Mouse (Mus musculus) stomach, embryonic 16.5 days (tissue): ENCODE measurements around the gene Gm28053. TPM values are rescaled to one million over a fixed set of nuclear protein-coding genes. Genes with fewer than 3 reads are reported as not detected.

Source experiments
- ATAC-seq: fragments of 200-750 bp; cut with Nextera tagmentation; 2 replicates; pipeline ENCODE4 v1.8.0; 2017; ENCODE audit warnings: moderate number of reproducible peaks, moderate TSS enrichment; ENCODE audit not compliant: insufficient read depth, low FRiP score
- H3K27ac ChIP-seq: fragments of 300-500 bp; sonication (generic); 2 replicates; pipeline ENCODE4 v1.5.1; 2014; ENCODE audit warnings: low read length
- H3K27me3 ChIP-seq: fragments of 300-500 bp; sonication (generic); 2 replicates; pipeline ENCODE4 v1.6.1; 2014; ENCODE audit warnings: low read length, control low read depth, mixed read lengths; ENCODE audit not compliant: control insufficient read depth, insufficient read depth
- H3K36me3 ChIP-seq: fragments of 300-500 bp; sonication (generic); 2 replicates; pipeline ENCODE4 v1.6.1; 2014; ENCODE audit warnings: low read length; ENCODE audit not compliant: control insufficient read depth, insufficient read depth
- H3K4me1 ChIP-seq: fragments of 300-500 bp; sonication (generic); 2 replicates; pipeline ENCODE4 v1.6.1; 2014; ENCODE audit warnings: low read length, control low read depth, mixed read lengths; ENCODE audit not compliant: control insufficient read depth, insufficient read depth
- H3K4me2 ChIP-seq: fragments of 300-500 bp; sonication (generic); 2 replicates; pipeline ENCODE4 v1.6.1; 2014; ENCODE audit warnings: low read depth, low read length, mixed read lengths
- H3K4me3 ChIP-seq: fragments of 300-500 bp; sonication (generic); replicated peaks from 2 replicates; pipeline ENCODE4 v1.5.1; 2014; ENCODE audit warnings: mild to moderate bottlenecking, low read length
- H3K9ac ChIP-seq: fragments of 300-500 bp; sonication (generic); 2 replicates; pipeline ENCODE4 v1.6.1; 2014; ENCODE audit warnings: low read length
- H3K9me3 ChIP-seq: fragments of 300-500 bp; sonication (generic); replicated peaks from 2 replicates; pipeline ENCODE4 v1.6.1; 2016; ENCODE audit warnings: low read length, control low read depth; ENCODE audit not compliant: control insufficient read depth
- WGBS: fragments of 180-500 bp; shearing (Covaris S2); extraction: QIAGEN DNeasy Blood & Tissue Kit; methylation state at CpG from one replicate; pipeline ENCODE4 v1.1.7; 2014; 5-methylcytosine and 5-hydroxymethylcytosine counted together
- polyA plus RNA-seq: library from polyadenylated mRNA; unstranded; fragments of >200 nt; fragmentation: Nextera tagmentation; extraction: Ambion mirVana; gene quantifications from 2 replicates; pipeline ENCODE4 v1.2.1, GENCODE M21; 2015

Gm28053 gene
- polyA plus RNA-seq, 1 experiment from 2014 or later: 3.2 TPM

DNA sequence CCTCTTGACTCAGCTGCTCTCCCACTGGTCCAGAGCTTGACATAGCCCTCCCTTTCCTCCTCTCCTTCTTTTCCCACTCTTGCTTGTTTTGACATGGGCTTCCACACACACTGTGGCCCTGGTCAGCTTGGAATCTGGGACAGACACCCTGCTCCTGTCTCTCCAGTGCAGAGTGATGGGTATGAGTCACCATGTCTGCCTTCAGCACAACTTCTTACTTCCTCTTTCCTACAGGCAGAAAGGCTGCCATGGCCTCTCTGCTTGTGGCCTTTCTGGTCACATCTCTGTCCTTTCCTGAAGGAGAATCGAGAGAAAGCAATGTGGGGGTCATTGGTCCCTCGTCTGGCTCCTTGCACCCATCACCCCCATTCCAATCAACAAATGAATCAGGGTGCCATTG, 31.3 kb upstream of the Gm28053 start:
- Histone ChIP-seq H3K27me3 (no peaks in the 10 kb centered on the region), H3K4me1 (no peaks in the 10 kb centered on the region), H3K9ac (no peak overlapping the region), H3K36me3 (no peaks in the 10 kb centered on the region), H3K4me2 (no peak overlapping the region), H3K4me3 (no peak overlapping the region), H3K27ac (no peak overlapping the region), H3K9me3 (no peaks in the 10 kb centered on the region)
- ATAC-seq: no peak
- 66% methylated on average over 2 of the region's 2 CpGs for WGBS

- no peak for ATAC-seq
- 85% methylated on average over 2 of the region's 2 CpGs for WGBS
Measured at GRCm38 (mm10) chr6:48689320-48689719, 29.1 kb upstream of the Gm28053 start.

DNA sequence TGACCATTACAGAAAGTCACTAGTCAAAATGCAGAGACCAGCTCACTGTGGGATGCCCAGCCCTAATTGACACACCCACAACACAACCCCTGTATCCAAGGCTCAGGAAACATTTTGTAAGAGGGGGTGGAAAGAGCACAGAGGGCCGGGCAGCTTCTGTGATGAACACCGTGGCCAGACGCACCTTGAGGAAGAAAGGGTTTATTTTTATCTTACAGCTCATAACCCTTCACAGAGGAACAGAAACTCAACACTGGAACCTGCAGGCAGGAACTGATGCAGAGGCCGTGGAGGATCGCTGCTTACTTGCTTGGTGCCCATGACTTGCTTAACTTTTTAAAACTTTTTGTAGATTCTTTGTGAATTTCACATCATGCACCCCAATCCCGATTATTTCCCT, 25.4 kb upstream of the Gm28053 start:
- 82% methylated on average over 6 of the region's 6 CpGs for WGBS
- H3K4me1 ChIP-seq: no peaks in the 10 kb centered on the region
- H3K9ac ChIP-seq: no peak overlapping the region
- H3K27ac ChIP-seq: no peak overlapping the region
- no peak for ATAC-seq
- no peaks in the 10 kb centered on the region for H3K36me3 ChIP-seq
- no peak overlapping the region for H3K4me2 ChIP-seq
- H3K9me3 ChIP-seq: no peaks in the 10 kb centered on the region; the same call in 1 of the 2 replicates
- no peaks in the 10 kb centered on the region for H3K27me3 ChIP-seq
- no peak overlapping the region for H3K4me3 ChIP-seq

More at GRCm38 (mm10) chr6:48689320-48689719, 29.1 kb upstream of the Gm28053 start:
- Histone ChIP-seq H3K4me3 (no peak overlapping the region), H3K27me3 (no peaks in the 10 kb centered on the region), H3K27ac (no peak overlapping the region), H3K9me3 (no peaks in the 10 kb centered on the region), H3K36me3 (no peaks in the 10 kb centered on the region), H3K4me1 (no peaks in the 10 kb centered on the region), H3K4me2 (no peak overlapping the region), H3K9ac (no peak overlapping the region)

DNA sequence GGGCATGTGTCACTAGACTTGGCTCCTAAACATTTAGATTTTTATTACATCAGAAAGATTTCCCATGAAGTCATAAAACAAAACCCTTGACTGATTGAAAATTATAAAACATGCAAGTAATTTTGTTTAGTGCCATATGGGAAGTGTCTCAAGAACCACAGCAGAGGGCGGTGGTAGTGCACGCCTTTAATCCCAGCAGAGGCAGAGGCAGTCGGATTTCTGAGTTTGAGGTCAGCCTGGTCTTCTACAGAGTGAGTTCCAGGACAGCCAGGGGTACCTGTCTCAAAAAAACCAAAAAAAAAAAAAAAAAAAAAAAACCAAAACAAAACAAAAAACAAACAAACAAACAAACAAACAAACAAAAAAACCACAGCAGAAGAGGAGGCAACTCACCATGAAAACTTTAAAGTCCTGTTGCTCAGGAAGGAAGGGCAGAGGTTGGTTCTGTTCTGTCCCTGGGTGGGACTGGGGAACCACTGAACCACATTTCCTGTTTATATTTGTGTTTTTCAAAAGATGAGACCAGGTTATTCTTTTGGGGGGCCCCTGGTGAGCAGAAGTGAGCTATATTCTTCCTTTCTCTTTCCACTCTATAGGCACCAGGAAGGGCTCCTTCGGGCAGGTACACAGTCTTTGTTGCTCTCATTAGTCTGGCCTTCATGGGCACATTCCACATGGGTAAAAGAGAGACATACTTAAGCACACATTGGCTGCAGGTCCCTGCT, 21.4 kb upstream of the Gm28053 start:
- H3K4me1 ChIP-seq: no peaks in the 10 kb centered on the region; the same call in 1 of the 2 replicates
- H3K9ac ChIP-seq: no peak overlapping the region
- no peak for ATAC-seq
- no peak overlapping the region for H3K4me2 ChIP-seq
- no peaks in the 10 kb centered on the region for H3K36me3 ChIP-seq
- H3K4me3 ChIP-seq: no peak overlapping the region
- WGBS: 78% methylated on average over 4 of the region's 4 CpGs
- H3K27me3 ChIP-seq: no peaks in the 10 kb centered on the region
- no peak overlapping the region for H3K27ac ChIP-seq
- no peaks in the 10 kb centered on the region; the same call in 1 of the 2 replicates for H3K9me3 ChIP-seq

- no peak overlapping the region for H3K4me2 ChIP-seq
- no peaks in the 10 kb centered on the region for H3K27me3 ChIP-seq
- WGBS: 39% methylated on average over 1 of the region's 1 CpGs
- H3K4me1 ChIP-seq: no peaks in the 10 kb centered on the region; the same call in 1 of the 2 replicates
- H3K9ac ChIP-seq: no peak overlapping the region
- H3K4me3 ChIP-seq: no peak overlapping the region
- ATAC-seq: no peak
- no peaks in the 10 kb centered on the region for H3K36me3 ChIP-seq
- no peak overlapping the region for H3K27ac ChIP-seq
- H3K9me3 ChIP-seq: no peaks in the 10 kb centered on the region; the same call in 1 of the 2 replicates
Measured at GRCm38 (mm10) chr6:48697555-48697930, 20.9 kb upstream of the Gm28053 start.

GRCm38 (mm10) chr6:48698066-48698856, 20.1 kb upstream of the Gm28053 start:
- no peaks in the 10 kb centered on the region for H3K36me3 ChIP-seq
- H3K9ac ChIP-seq: no peak overlapping the region
- H3K4me2 ChIP-seq: no peak overlapping the region
- no peaks in the 10 kb centered on the region for H3K27me3 ChIP-seq
- no peak overlapping the region; the same call in 1 of the 2 replicates for H3K27ac ChIP-seq
- H3K4me1 ChIP-seq: no peaks in the 10 kb centered on the region; the same call in 1 of the 2 replicates
- no peak for ATAC-seq
- WGBS: 77% methylated on average over 7 of the region's 7 CpGs
- no peaks in the 10 kb centered on the region; the same call in 1 of the 2 replicates for H3K9me3 ChIP-seq
- H3K4me3 ChIP-seq: no peak overlapping the region

DNA sequence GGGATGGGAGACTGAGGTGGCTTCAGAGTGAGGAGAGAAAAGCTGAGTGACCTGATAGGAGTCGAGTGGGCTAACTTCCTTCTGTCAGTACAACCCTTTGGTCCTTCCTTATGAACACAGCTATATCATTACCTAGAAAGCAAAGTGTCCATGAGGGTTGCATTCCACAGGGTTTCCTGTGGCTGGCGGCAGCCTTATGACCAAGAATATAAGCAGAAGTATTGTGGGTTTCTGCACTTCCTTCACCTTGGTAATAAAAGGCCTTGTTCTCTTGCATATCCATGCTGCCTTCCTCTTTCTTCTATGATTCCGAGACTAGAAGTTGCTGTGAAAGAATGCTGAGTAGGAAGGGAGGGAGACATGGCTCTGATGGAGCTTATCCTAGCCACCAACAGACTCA, 19.5 kb upstream of the Gm28053 start:
- Histone ChIP-seq H3K36me3 (no peaks in the 10 kb centered on the region), H3K4me2 (no peak overlapping the region), H3K27ac (no peak overlapping the region), H3K27me3 (no peaks in the 10 kb centered on the region), H3K9ac (no peak overlapping the region), H3K4me3 (no peak overlapping the region), H3K4me1 (no peaks in the 10 kb centered on the region; the same call in 1 of the 2 replicates), H3K9me3 (no peaks in the 10 kb centered on the region; the same call in 1 of the 2 replicates)
- ATAC-seq: no peak
- WGBS: 71% methylated on average over 3 of the region's 3 CpGs

- no peak overlapping the region for H3K9ac ChIP-seq
- H3K27ac ChIP-seq: peak overlapping the region; percentile 16; the same call in 1 of the 2 replicates
- H3K9me3 ChIP-seq: no peaks in the 10 kb centered on the region
- no peaks in the 10 kb centered on the region for H3K27me3 ChIP-seq
- WGBS: 48% methylated on average over 5 of the region's 5 CpGs
- no peaks in the 10 kb centered on the region; the same call in 1 of the 2 replicates for H3K4me1 ChIP-seq
- H3K4me2 ChIP-seq: no peak overlapping the region
- H3K4me3 ChIP-seq: no peak overlapping the region
- no peaks in the 10 kb centered on the region for H3K36me3 ChIP-seq
- no peak for ATAC-seq
Measured at GRCm38 (mm10) chr6:48700251-48701075, 17.9 kb upstream of the Gm28053 start.
